Mouse (Mus musculus): Measurements from ENCODE around the gene Dscaml1.

The Dscaml1 gene

GRCm38 (mm10) chr9:45454889-45455610 is 28.6 kb downstream of the Dscaml1 start:
- DNase-seq (ENCODE audit: low spot score) = no peak

- no peak for DNase-seq (ENCODE audit: low spot score)
Measured at GRCm38 (mm10) chr9:45457200-45457599, 30.8 kb downstream of the Dscaml1 start.

- DNase-seq (ENCODE audit: low spot score) = no peak
Measured at GRCm38 (mm10) chr9:45458363-45458762, 31.9 kb downstream of the Dscaml1 start.

GRCm38 (mm10) chr9:45465396-45466019 is 39.1 kb downstream of the Dscaml1 start:
- no peak for DNase-seq (ENCODE audit: low spot score)

- DNase-seq (ENCODE audit: low spot score) = no peak
Measured at GRCm38 (mm10) chr9:45468235-45468634, 41.8 kb downstream of the Dscaml1 start.

GRCm38 (mm10) chr9:45470746-45471471 is 44.5 kb downstream of the Dscaml1 start:
- DNase-seq (ENCODE audit: low spot score) = no peak

- DNase-seq (ENCODE audit: low spot score) = no peak
Measured at GRCm38 (mm10) chr9:45471691-45472090, 45.3 kb downstream of the Dscaml1 start.

GRCm38 (mm10) chr9:45474874-45475273 is 48.4 kb downstream of the Dscaml1 start:
- no peak for DNase-seq (ENCODE audit: low spot score)

GRCm38 (mm10) chr9:45480936-45481335 is 54.5 kb downstream of the Dscaml1 start:
- DNase-seq (ENCODE audit: low spot score) = no peak

- no peak for DNase-seq (ENCODE audit: low spot score)
Measured at GRCm38 (mm10) chr9:45486665-45487074, 60.2 kb downstream of the Dscaml1 start.

GRCm38 (mm10) chr9:45487179-45487801 is 60.9 kb downstream of the Dscaml1 start:
- DNase-seq (ENCODE audit: low spot score) = no peak

GRCm38 (mm10) chr9:45490899-45491298 is 64.5 kb downstream of the Dscaml1 start:
- DNase-seq (ENCODE audit: low spot score) = no peak

GRCm38 (mm10) chr9:45494889-45495288 is 68.5 kb downstream of the Dscaml1 start:
- DNase-seq (ENCODE audit: low spot score) = no peak

GRCm38 (mm10) chr9:45496340-45496739 is 69.9 kb downstream of the Dscaml1 start:
- no peak for DNase-seq (ENCODE audit: low spot score)

GRCm38 (mm10) chr9:45496944-45497343 is 70.5 kb downstream of the Dscaml1 start:
- DNase-seq (ENCODE audit: low spot score) = no peak

- no peak for DNase-seq (ENCODE audit: low spot score)
Measured at GRCm38 (mm10) chr9:45499267-45499666, 72.8 kb downstream of the Dscaml1 start.

GRCm38 (mm10) chr9:45500071-45500595 is 73.7 kb downstream of the Dscaml1 start:
- no peak for DNase-seq (ENCODE audit: low spot score)

GRCm38 (mm10) chr9:45501295-45501927 is 75.0 kb downstream of the Dscaml1 start:
- DNase-seq (ENCODE audit: low spot score) = no peak

- DNase-seq (ENCODE audit: low spot score) = no peak
Measured at GRCm38 (mm10) chr9:45501963-45502641, 75.7 kb downstream of the Dscaml1 start.

- no peak for DNase-seq (ENCODE audit: low spot score)
Measured at GRCm38 (mm10) chr9:45504977-45505376, 78.5 kb downstream of the Dscaml1 start.

- DNase-seq (ENCODE audit: low spot score) = no peak
Measured at GRCm38 (mm10) chr9:45505487-45505939, 79.1 kb downstream of the Dscaml1 start.

Data from yolk sac, embryonic 10.5 days (tissue).